Mouse (Mus musculus): ENCODE measurements around the gene Cyp4a14. TPM values are rescaled to one million over a fixed set of nuclear protein-coding genes. Genes with fewer than 3 reads are reported as not detected.
"Not testable (repeated sequence)": the region's sequence is repeated elsewhere in the genome, so short reads cannot be mapped to it uniquely, and the experiment has no call there.

Cyp4a14 gene
- not detected for total RNA-seq (2021)
- long read RNA-seq, experiment 1 = 0 reads
- long read RNA-seq, experiment 2 = 0 reads

GRCm38 (mm10) chr4:115496001-115496400, at the start of gene Cyp4a14:
TSS of gene Cyp4a14 (minus strand) at chr4:115496142.
- no peak for DNase-seq

GRCm38 (mm10) chr4:115545101-115545500, 49.2 kb upstream of the Cyp4a14 start:
- no peak for DNase-seq

- DNase-seq = no peak
Observed at GRCm38 (mm10) chr4:115521766-115522165, 25.8 kb upstream of the Cyp4a14 start.

GRCm38 (mm10) chr4:115519444-115519843, 23.5 kb upstream of the Cyp4a14 start:
- no peak for DNase-seq

GRCm38 (mm10) chr4:115518000-115518399, 22.1 kb upstream of the Cyp4a14 start, which contains the start of gene Cyp4a10:
TSS of gene Cyp4a10 (plus strand) at chr4:115518264.
- not testable (repeated sequence) for DNase-seq

GRCm38 (mm10) chr4:115513964-115514363, 18.0 kb upstream of the Cyp4a14 start:
- DNase-seq = not testable (repeated sequence)

- DNase-seq = no peak
Observed at GRCm38 (mm10) chr4:115497466-115497865, 1.5 kb upstream of the Cyp4a14 start.

- no peak for DNase-seq
Observed at GRCm38 (mm10) chr4:115481006-115481652, 14.8 kb downstream of the Cyp4a14 start.

- DNase-seq = not testable (repeated sequence)
Observed at GRCm38 (mm10) chr4:115476051-115476450, 19.9 kb downstream of the Cyp4a14 start.

- not testable (repeated sequence) for DNase-seq
Observed at GRCm38 (mm10) chr4:115473585-115473984, 22.4 kb downstream of the Cyp4a14 start.

- DNase-seq = no peak
Observed at GRCm38 (mm10) chr4:115452304-115452703, 43.6 kb downstream of the Cyp4a14 start, which contains the start of gene Cyp4a30b. TSS of gene Cyp4a30b (plus strand) at chr4:115452604.

GRCm38 (mm10) chr4:115450577-115451137, 45.3 kb downstream of the Cyp4a14 start:
- no peak for DNase-seq

Other genes starting within 250 kb of the Cyp4a14 start
- gene Cyp4a12a, start 197.1 kb downstream of the Cyp4a14 start, total RNA-seq (2021) = not detected
- not detected for gene Cyp4a12b, start 84.5 kb downstream of the Cyp4a14 start, total RNA-seq (2021)
- not detected for gene Cyp4a30b, start 43.5 kb downstream of the Cyp4a14 start, total RNA-seq (2021)
- not detected for gene Cyp4a10, start 22.1 kb upstream of the Cyp4a14 start, total RNA-seq (2021)
- not detected for gene Cyp4a31, start 67.5 kb upstream of the Cyp4a14 start, total RNA-seq (2021)
- gene Cyp4a32, start 104.8 kb upstream of the Cyp4a14 start, total RNA-seq (2021) = not detected
- gene Cyp4b1, start 151.6 kb upstream of the Cyp4a14 start, total RNA-seq (2021) = 1 to 10 TPM; 2.0 to 2.6 TPM
- 10 to 100 TPM; 28.6 to 31.3 TPM for gene Efcab14, start 241.6 kb upstream of the Cyp4a14 start, total RNA-seq (2021)